Mouse (Mus musculus) embryo, embryonic 11.5 days (tissue): ENCODE data around the gene Dglucy.

ENCODE experiments used
- DNase-seq: peaks from one replicate; pipeline ENCODE4 v3.0.0-alpha.2; 2012; ENCODE audit warnings: low read depth, low spot score

The Dglucy gene

GRCm38 (mm10) chr12:100778934-100779865 is at the start of gene Dglucy:
TSS of gene Dglucy (plus strand) at chr12:100779057.
- no peak for DNase-seq

DNA sequence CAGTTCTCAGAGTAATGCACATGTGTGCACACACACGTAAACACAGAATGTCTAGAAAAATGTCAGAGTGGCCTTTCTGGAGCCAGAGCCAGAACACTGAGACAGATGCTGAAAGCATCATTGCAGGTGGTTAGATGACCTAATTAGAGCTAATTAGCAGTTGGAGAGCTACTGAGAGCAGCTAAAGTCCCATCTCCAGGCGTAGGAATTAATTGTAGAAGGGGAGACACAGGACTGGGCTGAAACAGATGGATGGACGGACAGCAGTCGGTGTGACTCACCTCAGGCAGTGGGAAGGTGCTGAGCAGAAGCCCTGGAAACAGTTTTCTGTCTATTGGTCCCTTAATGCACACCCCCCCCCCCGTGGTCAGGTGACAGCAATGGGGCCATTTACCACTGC is 43.7 kb upstream of the Dglucy start:
- no peak for DNase-seq

- no peak for DNase-seq
These were observed 43.3 kb upstream of the Dglucy start for GRCm38 (mm10) chr12:100735581-100735980.

DNA sequence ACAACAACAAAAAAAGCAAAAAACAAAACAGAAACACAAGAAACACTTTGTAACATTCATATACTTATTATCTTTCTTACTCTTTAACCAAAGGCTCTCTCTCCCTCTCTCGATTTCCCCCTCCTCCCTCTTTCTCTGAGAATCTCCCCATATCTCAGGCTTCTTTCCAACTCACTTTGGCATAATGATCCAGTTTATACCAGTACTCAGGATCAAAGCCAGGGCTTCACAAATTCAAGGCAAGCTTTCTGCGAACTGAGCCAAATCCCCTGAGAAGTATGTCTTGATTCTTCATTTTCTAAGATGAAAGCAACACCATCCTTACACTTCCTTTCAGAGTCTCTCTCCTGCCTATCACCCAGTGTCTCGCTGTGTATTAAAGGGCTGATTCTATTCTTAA is 40.4 kb upstream of the Dglucy start:
- DNase-seq: no peak

DNA sequence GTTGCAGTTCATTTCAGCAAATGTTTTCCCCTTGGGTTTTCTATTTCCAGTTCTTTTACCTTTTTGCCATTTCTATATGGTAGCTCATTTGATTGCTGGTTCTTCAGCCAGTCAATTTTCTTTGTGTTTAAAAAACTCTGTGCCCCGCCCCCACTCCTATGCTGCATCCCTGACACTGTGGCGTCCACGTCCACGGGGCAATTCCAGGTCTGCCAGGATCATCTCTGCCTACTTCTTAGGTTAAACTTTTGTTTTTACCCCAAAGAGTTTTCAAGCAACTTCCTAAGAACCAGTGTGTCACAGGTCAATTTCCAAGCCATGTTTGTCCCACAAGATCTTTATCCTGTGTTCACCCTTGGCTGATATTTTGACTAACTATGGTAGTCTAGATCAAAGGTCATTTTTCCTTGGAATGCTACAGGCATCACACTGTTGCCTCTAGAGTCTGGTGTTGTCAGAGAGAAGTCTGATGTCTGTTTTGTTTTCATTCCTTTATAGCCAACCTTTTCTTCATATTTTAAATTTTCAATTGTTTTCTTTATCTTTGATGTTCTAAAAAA is 39.8 kb upstream of the Dglucy start:
- no peak for DNase-seq

- no peak for DNase-seq
These were observed 38.5 kb upstream of the Dglucy start for GRCm38 (mm10) chr12:100740313-100740712.

- DNase-seq: no peak
These were observed 36.4 kb upstream of the Dglucy start for GRCm38 (mm10) chr12:100742468-100742867.

- DNase-seq: no peak
These were observed 25.9 kb upstream of the Dglucy start for GRCm38 (mm10) chr12:100752977-100753376.

- no peak for DNase-seq
These were observed 25.1 kb upstream of the Dglucy start for GRCm38 (mm10) chr12:100753716-100754115.

DNA sequence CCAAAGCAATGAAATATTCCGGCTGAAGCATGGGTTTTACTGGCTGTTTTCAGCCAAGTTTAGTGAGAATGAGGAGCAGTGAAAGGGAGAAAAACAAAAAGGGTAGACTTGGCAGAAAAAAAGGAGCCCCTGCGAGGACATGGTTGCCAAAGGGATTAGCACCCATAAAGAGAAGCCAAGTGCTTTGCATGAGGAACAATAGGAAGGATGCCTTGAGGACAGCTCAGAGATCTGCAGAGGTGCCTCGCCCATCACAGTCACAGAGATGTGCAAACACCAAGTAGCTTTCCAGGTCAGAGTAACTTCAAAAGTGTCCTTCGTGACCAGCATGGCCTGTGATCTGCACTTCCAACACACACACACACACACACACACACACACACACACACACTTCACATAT is 21.4 kb upstream of the Dglucy start:
- DNase-seq: no peak

DNA sequence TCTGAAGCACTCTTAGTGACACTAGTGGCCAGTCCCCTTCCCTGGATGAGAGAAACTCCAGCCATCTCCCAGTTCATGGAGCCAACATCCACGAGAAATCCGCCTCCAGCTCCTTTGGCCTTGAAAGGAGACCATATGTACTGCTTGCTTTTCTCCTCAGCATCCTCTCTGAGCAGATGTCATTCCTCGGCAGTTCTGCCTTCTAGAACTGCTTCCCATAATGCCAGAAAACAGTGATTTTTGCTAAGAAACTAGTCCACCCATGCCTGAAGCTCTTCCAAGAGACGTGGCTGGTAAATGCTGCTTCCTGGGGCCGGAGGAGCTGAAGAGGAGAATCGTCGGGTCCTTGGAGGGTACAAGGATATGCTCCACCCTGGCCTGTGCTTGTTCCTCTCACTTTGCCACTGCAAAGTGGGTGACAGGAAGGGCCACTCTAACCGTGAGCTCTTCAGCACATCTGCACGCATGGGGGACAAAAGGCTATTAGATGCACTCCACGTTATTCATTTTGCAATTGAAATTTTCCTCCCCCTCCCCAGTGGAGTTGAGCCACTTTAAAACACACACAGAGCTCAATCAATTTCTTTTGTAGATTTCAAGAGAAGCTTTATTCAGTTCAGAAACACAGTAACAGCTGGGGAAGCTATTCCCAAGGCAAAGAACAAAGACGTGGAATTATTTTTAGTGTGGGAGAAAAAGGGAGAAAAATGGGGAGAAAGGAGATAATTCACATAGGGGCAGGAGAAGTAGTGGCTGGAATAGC is 16.0 kb upstream of the Dglucy start:
- DNase-seq: no peak

GRCm38 (mm10) chr12:100764329-100765018 is 14.4 kb upstream of the Dglucy start:
- DNase-seq: no peak

DNA sequence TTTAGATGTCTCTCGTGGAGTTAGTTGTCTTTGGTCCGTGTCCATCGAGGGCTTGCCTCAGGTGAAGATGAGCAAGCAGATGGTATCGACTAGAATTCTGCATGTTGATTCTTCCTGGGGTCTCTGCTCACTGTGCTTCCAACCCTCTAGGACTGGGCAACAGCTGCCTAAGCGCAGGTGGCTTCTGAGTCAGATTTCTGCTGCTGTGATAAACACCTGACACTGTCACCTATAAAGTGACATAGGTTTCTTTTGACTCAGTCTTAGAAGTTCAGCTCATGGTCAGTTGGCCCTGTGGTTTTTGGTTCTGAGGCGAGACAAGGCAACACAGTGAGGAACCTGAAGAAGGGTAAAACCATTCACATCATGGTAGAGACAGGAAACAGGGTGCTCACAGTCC is 9.0 kb upstream of the Dglucy start:
- no peak for DNase-seq

DNA sequence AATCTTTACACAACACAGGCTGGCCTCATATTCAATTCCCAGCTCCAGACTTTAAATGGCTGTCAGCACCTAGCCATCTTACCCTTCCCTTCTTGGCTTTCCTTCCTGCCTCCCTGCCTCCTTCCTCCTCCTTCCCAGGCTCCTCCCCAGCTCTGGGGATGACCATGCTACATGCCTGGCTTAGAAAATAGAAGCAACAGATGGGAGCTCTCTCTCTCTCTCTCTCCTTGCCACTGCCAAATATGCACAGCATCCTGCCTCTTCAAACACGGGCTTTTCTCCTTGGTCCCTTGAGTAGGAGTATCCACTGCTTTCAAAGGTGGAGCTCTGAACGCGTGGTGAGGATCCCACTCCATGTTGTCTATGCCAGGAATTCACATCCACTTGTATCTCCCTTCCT is 8.1 kb upstream of the Dglucy start:
- DNase-seq: no peak

- DNase-seq: no peak
These were observed 6.5 kb upstream of the Dglucy start for GRCm38 (mm10) chr12:100772230-100772984.

- DNase-seq: no peak
These were observed 4.1 kb upstream of the Dglucy start for GRCm38 (mm10) chr12:100774756-100775155.

DNA sequence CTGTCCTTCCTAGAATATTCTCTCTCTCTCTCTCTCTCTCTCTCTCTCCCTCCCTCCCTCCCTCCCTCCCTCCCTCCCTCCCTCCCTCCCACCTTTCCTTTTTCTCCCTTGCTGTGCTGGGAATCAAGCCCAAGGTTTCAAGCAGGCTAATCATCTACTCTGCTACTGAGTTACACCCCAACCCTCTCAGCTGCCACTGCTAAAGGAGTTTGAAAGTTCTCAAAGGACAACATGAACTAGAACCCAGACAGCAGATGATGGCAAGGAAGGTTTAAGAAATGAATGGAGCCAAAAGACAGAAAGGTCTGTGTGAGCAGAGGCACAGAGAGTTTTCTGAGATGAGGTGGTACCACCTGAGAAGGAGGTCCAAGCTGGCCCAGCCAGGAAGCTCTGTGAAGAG is 3.6 kb upstream of the Dglucy start:
- DNase-seq: no peak

GRCm38 (mm10) chr12:100775911-100776581 is 2.8 kb upstream of the Dglucy start:
- no peak for DNase-seq

DNA sequence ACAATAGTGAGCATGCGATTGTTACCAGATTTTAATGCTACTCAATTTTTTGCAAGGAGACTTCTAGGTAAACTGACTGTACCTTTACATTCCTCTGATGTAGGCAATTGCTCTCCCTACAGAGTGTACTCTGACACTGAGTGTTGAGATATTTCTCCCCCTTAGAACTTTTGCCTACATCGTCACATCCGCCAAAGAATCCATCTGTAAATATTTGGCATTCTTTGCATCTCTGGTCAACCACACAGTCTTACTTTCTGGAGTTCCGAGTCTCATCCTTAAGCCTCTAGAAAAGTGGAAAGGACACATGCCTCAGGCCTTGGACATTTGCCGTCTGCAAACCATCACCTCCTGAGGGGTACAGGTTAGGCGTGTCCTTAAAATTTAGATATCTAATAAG is 1.9 kb upstream of the Dglucy start:
- no peak for DNase-seq

DNA sequence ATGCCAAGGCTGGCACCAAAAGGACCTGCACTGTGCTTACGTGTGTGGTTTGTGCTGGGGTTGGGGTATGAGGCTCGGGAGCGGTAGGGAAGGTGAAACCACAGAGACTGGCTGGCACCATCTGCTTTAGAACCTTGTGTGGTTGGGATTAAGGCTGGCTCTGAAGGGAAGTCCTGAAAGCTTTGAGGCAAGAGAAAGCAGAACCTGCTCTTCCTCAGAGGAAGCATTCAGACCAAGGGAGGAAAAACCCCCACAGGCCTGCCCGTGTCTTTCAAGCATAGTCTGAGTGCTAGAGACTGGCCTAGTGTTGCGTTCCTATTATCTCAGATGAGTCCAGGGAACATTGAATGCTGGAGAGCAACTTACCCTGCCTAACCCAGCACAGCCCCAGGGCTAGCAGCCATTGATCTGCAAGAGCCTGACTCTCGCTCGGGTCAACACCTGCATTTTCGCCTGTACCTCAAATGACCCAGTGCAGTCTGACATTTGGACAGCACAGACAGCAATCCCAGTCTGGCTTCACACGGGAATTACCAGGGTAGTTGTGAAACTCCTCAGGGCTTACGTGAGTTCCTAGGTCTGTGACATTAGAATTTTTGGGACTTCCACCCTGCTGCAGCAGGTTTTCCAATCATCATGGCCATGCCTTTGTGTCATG is 452 bp upstream of the Dglucy start:
- DNase-seq: no peak
